Mouse (Mus musculus) ZHBTc4 (cell line): ENCODE measurements around the gene Il2ra.
A peak's percentile ranks its signal among the peaks of the same experiment; 100 is the strongest.
"Not testable (repeated sequence)": the region's sequence is repeated elsewhere in the genome, so short reads cannot be mapped to it uniquely, and the experiment has no call there.

Experiments
- DNase-seq: peaks from one replicate; pipeline ENCODE4 v3.0.0-alpha.2; 2011; ENCODE audit warnings: low read depth, low spot score

Il2ra gene

DNA sequence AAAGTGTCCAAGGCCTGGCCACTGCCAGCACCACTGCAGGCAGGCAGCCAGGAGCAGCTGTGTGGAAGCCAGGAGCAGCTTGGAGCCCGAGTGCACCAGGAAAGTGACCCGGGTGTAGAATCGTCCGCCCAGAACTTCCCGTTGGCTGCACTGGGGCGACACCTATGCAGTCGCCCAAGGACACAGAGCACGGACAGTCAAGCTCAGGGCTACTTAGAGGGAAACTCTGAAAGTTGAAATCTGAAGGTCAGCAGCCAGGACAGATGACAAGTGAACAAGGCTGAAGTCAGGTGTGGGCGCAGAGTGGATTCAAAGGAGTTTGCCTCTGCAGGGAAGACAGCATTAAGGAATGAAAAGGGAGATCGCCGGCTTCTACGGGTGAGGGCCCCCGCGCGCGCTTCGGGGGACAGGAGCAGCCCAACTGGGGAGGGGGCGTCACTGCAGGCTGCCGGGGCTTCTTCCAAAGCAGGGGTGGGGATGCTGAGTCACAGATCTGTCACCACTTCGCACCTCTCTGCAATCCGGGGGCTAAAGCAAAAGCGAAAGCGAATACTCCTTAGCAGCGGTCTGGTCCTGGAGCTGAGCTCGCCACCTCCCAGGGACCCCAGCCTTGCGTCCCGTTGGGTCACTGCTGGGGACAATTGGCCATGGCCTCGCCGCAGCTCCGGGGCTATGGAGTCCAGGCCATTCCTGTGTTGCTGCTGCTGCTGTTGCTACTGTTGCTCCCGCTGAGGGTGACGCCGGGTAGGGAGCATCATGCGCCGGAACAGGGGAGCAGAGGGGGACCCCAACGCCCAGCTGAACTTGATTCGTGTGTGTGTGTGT is 62.8 kb downstream of the Il2ra start, which contains the start of gene Il15ra:
Gene Il15ra (plus strand): TSS at position 90 of the 825 bp plus-strand sequence.
- DNase-seq, result peak; percentile 37

DNA sequence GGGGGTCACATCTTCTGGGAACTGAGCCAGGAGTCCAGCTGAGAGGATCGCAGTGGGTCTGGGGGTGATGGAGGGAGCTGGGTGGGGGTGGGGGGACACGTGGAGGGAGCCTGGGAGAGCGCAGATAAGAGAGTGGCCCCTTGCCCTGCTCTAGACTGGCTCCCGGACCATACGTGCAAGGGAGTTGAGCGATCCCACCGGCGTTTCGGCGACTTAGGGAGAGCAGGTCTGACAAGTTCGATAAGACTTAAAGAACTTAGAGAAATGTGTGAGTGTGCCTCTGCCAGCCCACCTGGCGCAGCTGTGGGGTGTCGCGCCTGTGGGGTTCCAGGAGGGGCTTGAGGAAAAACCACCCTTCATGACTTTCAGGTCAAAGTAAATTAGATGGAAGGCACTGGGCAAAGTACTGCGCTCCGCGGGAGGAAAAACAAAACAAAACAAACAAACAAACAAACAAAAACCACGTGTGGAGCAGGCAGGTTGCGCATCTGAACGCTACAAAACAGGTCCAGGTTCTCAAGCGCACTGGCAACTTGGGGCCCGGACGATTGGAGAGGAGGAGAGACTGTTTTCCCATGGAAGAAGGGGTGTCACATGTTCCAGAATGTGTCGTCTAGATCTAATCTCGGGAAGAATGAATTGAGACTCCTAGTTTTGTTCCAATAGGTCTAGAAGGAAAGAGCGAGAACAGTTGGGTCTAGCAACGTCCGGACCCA is 63.6 kb downstream of the Il2ra start:
- DNase-seq, result peak; percentile 19

DNA sequence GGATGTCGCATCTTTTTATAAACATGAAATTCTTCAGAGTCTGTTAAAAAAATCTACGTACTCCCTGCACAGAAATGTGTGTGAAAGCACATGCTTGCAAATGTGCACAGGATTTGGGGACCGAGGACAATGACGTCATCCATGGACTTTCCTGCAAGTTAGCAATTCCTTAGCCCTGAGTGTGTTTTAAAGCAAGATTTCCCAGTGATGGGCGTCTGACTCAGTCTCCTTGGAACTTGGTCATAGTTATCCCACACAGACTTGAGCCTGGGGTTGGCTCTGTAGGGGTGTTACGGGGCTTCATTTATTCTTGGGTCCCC is 64.1 kb downstream of the Il2ra start:
- DNase-seq, result no peak

DNA sequence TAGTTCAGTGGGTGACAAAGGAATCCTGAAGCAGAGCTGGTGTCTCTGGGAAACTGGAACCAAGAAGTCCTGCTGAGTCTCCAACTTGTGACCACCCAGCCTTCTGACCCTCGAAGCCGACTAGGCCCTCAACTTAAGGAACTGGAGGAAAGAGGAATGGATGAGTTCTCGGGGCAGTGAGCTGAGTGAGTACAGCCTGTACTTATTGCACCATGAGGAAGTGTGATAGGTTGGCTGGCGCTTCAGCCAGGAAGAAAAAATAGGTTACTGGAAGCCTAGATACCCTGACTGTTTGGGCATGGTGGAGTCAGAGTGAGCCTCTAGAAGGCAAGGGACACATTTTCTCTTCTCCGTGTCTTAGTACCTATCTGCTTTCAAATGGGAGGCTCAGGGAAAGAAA is 65.9 kb downstream of the Il2ra start:
- no peak for DNase-seq

DNA sequence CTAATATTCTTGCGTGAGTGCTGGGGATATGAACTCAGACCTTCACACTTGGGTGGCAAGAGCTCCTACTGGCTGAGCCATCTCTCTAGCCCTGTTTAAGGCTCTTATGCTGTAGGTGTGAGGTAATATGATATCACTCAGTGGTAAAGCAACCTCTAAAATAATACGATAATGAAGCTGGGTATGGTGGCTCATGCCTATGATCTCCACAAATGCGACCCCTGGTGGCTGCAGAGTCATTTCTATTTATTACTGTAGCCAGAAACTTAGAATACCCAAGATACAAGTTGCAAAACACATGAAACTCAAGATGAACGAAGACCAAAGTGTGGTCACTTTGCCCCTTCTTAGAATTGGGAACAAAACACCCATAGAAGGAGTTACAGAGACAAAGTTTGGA is 67.5 kb downstream of the Il2ra start:
- not testable (repeated sequence) for DNase-seq

DNA sequence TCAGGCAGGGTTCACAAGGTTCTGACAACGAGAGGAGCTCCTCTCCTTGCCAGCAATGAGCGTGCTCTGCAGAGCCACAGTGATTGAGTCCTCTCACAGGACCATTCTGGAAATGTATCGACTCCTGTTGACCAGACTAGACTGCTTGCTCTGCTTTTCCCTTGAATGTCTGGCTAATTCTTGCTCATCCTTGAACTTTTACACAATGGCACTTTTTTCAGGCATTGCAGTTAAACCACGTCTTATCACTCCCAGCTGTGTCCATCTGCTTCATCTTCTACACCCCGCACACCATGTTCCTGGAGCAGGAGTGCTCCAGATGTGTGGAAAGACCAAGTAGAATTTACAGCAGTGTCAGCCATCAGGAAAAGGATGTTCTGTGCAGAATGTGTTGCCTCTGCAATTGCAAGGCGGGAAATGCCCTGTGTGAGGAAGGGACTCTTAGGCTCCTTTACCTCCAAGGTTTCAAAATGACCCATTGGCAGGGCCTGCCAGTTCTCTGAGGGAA is 69.9 kb downstream of the Il2ra start:
- DNase-seq, result no peak

DNA sequence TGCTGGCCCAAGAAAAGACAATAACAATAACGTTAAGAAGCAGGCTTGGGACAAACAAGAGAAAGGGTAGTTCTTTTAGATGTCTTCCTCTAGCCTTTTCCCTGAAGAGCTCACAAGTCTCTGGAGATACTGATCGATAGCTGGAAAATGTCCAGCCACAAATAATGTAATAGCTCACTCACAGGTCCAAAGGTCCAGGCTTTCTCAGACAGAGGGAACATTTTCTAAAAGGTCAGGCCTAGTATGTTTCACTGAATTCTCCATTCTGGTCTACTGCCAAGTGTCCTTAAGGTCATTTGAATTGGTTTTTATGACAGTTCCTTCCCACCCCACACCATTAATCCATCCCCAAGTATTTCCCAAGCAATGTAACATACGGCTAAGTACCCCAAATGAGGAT is 70.4 kb downstream of the Il2ra start:
- no peak for DNase-seq

DNA sequence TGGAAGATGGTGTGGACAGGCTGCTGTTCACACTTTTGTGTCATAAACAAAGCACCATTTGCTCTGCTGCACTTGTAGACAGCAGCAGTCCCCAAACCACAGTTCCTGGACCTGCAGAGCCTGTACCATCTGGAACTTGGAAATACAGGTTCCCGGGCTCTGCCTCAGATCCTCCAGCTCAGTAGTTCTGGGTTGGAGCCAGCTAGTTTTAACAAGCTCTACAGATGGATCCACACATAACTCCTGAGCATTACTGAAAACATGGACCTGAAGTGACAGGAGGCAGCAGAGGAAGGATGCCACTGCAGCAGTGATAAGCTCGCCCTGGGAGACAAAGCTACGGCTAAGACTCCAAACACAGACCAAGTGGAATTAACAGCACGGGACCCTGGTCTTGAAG is 71.9 kb downstream of the Il2ra start:
- no peak for DNase-seq

DNA sequence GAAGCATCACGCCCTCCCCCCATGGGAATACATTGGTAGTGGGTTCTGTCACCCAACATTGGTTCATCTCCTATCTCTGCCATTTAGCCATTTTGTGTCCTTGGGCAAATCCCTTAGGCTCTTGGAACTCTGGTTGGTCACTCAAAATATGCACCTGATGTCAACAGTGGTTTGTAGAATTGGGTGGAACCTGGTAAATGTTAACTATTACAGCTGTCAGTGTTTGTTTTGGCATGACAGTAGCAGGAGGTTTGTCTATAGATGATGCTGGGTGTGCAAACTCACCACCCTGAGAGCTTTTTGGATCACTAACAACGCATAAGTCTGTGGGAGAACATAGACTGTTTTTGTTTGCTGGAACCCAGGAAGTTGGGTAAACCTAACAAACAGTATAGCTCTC is 76.0 kb downstream of the Il2ra start:
- DNase-seq, result no peak

DNA sequence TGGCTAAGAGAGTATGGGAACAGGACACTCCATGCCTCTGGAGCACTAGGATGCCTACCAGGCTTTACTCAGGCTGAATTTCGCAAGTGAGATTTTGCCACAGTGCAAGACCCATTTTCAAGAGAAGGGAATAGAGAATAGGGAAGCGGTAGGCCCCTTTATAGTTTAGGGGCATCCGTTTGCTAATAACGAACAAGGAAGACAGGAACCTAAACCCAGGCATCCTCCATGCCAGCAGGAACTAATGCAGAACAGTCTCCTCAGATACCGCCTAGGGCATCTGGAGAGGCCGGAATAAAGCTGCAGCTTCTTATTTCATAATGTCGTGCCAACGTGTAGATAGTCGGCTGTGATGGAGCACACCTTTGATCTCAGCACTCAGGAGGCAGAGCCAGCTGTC is 80.0 kb downstream of the Il2ra start:
- DNase-seq, result no peak

DNA sequence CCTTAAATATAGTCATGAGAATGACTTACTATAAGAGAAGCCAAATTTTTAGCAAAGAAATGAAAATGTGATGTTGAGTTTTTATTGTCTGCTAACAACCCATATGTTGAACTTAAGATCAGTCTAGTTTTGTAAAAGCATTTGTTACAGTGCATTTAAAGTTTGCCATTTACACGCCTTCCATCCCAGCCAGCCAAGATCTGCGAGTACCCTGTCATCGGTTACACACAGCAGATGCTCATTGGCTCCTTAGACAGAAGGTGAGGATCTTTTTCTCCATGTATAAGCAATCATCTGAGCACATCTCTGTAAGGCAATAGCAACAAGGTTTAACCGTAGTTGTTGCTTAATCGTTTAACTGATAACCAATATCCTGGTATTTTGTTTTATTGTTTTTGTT is 85.0 kb downstream of the Il2ra start:
- no peak for DNase-seq

DNA sequence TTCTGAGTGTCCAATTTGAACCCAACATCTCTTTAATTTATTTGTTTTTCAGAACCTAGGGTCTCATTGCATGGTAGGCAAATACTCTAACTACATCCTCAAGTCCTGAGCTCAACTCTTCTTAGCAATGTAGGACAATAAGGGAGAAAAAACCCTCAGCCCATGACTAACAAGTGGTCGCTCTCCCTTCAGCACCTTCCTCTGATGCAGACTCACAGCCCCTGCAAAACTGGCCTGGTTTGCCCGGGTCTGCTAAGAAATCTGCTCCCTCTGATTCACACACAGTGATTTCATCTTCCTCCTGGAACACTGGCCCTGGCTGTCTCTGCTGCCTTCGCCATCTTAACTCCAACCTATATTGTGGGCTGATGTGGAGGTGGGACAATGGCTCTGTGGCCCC is 86.5 kb downstream of the Il2ra start:
- DNase-seq, result peak; percentile 36

DNA sequence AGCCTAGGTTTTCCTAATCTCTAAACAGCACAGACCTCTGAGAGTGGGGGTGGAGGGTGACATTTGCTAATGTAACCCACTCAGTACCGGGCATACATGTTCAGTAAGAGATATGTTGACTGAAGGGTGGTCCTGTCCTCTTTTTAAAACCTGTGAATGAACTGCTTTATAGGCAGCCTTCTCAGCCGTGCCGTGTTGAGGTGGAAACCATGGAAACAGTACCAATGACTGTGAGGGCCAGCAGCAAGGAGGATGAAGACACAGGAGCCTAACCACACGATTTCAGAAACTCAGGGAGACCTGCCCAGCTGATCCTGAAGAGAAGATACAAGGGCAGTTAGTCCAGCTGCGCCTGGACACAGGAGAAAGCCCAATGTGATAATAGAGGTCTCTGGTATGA is 90.4 kb downstream of the Il2ra start:
- no peak for DNase-seq

DNA sequence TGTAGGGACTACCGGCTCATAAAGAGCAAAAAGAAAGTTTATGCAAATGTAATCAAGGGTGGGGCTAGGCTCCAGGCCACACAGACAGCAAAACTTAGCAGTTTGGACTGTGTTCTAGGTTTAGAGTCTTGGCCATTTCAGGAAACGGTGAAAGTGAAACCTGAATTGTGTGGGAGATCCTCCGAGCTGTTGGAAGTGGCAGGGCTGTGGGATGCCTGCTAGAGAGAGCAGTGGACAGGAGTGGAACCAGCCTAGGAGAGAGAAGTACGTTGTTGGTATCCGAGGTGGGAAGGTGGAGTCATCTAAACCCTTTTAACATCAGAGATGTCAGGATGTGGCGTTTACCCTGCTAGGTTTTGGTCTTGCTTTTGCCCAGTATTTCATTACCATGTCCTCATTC is 93.2 kb downstream of the Il2ra start:
- DNase-seq, result no peak

DNA sequence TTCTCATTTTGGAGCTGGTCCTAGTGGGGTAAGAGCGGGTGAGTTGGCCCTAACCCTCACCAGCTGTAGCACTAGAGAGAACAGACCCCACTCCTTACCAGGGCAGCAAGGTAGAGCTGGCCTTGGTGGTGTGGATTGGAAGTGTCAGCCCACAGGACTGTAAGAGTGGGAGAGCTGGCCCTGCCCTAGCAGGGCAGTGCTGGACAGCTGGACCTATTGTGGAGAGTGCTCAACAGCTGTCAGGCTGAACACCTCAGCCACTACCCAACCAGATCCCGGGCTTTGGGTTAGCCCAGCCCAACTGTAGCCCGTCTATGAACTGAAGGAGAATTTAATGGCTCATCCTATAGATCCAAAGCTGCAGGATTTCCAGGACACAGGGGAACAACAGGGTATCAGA is 96.2 kb downstream of the Il2ra start:
- DNase-seq, result no peak

DNA sequence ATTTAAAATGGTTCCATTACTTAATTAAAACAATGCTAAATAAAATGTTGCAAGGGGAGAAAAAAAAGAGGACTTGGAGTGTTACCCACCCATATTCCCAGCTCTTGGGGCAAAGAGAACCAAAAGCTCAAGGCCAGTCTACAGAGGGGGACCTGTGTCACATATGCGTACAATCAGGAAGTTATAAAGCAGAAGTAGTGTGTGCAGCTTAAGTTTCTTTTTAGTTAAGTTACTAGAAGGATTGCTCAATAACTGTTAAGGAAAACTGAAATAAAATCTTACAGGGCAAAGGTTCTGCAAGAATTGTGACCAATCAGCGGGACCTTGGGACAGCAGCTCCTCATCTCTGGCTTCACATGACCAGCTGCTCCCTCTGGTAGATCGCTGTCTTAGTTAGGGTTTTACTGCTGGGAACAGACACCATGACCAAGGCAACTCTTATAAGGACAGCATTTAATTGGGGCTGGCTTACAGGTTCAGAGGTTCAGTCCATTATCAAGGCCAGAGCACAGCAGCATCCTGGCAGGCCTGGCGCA is 97.0 kb downstream of the Il2ra start:
- DNase-seq, result no peak
